Mouse (Mus musculus) spleen, embryonic (tissue): ENCODE measurements around the gene Ttc27.

Experiments used
- CTCF ChIA-PET: fragments of 350-600 bp; sonication (Branson Sonifier 250); formaldehyde crosslinking; loops from one replicate; lab custom pipeline; 2022; lab: Charles Lee

Ttc27 gene

GRCm38 (mm10) chr17:74819711-74820110 lies 102.2 kb downstream of the Ttc27 start:
- CTCF ChIA-PET = no interaction called here

DNA sequence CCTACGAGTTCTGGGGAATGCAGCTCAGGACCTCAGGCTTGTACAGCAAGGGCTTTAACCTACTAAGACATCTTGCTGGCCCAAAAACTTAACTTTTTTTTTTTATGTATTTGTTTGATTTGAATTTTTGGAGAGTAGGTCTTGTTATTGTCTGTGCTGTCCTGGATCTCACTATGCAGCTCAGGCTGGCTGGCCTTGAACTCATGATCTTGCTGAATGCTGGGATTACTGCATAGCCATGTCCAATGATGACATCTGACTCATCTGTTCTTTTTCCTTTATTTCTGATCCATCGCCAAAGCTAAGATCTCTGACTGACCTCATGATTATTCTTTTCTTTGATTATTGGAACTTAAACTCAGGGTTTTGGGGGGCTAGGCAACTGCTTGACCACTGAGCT lies 113.3 kb downstream of the Ttc27 start:
- CTCF ChIA-PET = no interaction called here

- CTCF ChIA-PET = no interaction called here
These were observed 124.2 kb downstream of the Ttc27 start for GRCm38 (mm10) chr17:74841721-74842120.

DNA sequence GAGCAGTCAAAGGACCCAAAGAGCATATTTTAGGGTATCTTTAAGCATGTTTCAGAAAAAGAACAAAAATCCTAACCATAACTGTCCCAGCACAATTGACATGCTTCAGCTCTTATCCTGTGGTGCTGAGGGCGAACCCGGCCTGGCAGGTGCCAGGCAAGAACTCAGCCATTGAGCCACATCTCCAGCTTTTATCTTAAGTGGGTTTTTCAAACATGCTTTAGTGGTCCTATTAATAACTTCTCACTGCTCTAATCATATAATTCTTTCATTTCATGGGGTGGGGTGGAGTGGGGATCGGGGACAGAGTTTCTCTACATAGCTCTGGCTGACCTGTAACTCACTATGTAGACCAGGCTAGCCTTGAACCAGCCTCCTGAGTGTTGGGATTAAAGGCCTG lies 125.1 kb downstream of the Ttc27 start:
- CTCF ChIA-PET = no interaction called here

DNA sequence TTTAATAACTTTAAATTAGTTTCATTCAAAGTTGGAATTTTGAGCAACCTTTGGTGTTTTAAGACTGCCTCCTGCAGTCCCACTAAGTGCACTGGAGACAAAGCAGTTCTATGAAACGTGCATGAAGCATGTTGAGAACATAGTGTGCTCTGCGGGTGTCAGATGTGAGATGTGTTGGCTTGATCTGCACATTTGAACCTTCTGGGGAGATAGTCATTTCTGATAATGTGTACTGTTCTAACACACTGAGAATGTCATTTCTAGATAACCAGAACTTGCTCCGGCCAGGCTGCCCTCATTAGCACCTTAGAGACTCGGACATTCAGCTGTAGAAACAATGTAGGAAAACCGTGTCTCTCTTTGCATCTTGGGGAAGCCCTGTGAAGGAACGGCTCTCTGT lies 126.0 kb downstream of the Ttc27 start:
- CTCF ChIA-PET = no interaction called here

DNA sequence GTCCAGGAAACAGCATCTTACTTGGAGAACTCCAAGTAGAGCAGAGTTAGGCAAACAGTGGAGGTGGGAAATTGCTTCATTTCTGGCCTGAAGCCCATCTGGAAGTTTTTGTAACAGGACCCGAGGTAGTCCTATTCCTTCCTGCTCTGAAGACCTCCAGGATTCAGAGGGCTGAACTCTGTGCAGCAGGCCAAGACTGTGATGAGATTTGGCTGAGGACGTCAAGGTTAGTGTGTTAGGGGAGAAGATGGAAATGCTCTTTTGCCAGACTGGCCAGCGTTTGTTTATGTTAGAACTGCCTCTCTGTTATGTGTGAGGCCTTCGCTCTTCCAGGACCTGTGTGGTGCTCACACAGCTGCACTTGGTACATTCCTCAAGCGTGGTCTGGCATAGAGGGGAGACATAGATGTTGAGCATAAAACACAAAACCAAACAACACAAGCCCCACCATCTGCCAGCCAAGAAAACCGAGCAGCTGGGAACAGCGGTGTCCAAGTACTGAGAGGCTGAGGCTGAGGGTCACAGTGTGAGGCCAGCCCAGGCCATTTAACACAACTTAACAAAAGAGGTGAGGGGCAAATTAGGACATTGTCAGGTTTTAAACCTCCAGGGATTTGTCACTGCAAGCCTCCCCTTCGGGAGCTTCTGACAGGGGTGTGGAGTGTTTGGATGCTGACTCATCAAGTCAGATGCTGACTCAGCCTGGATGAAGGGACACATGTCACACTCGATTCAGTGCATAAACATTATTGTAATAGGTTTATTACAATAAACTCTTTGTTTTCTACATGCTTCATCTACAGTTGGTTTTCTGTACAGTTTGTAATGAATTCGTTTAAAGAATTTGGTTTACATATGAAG lies 128.7 kb downstream of the Ttc27 start:
- CTCF ChIA-PET = no interaction called here

DNA sequence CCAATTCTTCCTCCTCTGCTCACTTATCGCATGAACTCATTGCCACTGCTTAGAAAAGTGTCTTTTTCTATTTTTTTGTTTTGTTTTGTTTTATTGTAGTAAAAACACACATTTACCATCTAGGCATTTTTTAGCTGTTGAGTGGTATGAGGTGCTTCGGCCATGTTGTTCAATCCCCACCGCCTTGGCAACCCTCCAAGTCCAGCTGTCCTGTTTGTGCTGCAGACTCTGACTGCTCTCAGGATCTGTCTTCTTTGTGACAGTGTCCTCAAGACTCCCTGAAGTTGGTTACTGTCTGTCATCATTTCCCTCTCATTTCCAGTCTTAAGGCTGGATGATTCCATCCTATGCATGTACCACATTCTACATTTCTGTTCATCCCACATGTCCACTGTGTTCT lies 132.7 kb downstream of the Ttc27 start:
- CTCF ChIA-PET = no interaction called here

GRCm38 (mm10) chr17:74859298-74859697 lies 141.8 kb downstream of the Ttc27 start:
- CTCF ChIA-PET = no interaction called here

DNA sequence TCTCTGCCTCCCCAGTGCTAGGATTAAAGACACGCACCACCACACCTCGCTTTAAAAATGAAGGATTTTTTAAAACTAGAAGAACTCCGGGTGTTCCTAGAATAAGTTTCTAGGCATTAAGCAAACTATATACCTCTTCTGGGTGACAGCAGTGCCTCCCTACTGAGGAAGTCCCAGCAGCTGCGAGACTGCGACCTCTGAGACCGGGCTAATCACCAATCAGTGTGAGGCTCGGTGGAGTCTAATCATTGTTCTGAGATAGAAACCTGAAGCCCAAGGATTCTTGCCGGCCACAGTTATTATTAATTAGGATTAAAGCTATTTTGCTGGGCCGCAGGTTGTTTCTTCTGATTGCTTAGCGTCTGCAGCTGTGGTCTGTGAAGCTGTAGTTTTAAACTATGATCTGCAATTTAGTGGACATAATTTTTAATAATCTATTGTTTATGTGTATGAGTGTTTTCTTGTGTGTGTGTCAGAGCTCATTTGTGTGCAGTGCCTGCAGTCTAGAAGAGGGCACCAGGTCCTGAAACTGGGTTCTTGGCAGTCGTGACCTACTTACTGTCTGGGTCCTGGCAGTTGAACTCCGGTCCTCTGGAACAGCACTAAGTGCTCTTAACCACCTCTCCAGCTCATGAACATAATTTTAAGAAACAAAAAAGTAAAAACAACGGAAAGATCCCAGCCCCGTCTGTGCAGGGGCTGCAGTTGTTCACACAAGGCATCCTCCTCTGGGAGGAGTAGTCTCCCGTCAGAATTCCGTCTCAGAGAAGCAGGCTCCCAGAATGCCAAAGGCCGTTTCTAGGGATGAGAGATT lies 142.9 kb downstream of the Ttc27 start:
- CTCF ChIA-PET = no interaction called here

DNA sequence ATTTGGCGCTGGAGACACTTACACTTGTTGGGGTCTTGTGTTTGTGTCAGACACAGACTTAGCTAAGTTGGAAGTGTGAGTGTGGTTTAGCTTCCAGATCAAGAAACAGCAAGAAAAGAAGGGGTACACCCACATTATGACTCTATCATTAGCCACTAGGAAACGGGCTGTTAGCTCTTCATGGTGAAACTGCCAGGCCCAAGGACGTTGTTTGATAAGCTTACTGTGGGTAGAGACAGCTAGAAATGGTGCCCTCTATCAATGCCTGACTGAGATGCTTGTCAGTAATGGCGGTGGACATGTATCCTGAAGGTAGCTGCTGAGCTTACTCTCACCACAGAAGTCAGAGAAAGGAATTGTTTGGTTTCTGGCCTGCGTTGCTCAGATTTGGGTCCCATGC lies 146.3 kb downstream of the Ttc27 start:
- CTCF ChIA-PET = no interaction called here

GRCm38 (mm10) chr17:74864790-74865548 lies 147.4 kb downstream of the Ttc27 start:
- CTCF ChIA-PET = no interaction called here

- CTCF ChIA-PET = no interaction called here
These were observed 148.4 kb downstream of the Ttc27 start for GRCm38 (mm10) chr17:74865694-74866564.

GRCm38 (mm10) chr17:74866565-74867507 lies 149.3 kb downstream of the Ttc27 start:
- CTCF ChIA-PET = no interaction called here

GRCm38 (mm10) chr17:74868185-74868907 lies 150.8 kb downstream of the Ttc27 start:
- CTCF ChIA-PET = interaction anchor here (0.6 kb wide), 1 partner anchor 221 kb away, joined by 4 read pairs; no protein-coding TSS in a partner anchor

- CTCF ChIA-PET = no interaction called here
These were observed 152.0 kb downstream of the Ttc27 start for GRCm38 (mm10) chr17:74869556-74869955.

GRCm38 (mm10) chr17:74870177-74871160 lies 152.9 kb downstream of the Ttc27 start:
- CTCF ChIA-PET = no interaction called here

GRCm38 (mm10) chr17:74872567-74872966 lies 155.0 kb downstream of the Ttc27 start:
- CTCF ChIA-PET = no interaction called here

DNA sequence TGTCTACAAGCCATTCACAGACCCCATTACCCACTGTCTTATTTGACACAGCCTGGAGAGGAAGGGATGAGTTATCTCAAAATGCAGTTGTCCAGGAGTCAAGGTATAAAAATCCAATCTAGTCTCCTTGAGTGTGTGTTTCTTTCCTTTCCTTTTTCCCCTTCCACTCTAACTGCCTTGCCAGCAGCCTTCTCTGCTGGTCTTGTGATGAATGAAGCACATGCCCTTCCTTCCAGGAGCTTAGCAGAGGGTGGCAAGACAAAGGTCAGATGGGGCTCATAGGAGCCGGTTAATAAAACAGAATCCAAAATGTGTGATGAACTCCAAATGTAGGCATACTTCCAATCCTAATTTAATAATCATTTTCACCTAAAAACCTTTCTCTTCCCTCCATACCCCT lies 156.2 kb downstream of the Ttc27 start:
- CTCF ChIA-PET = no interaction called here
